Mouse (Mus musculus) embryonic facial prominence, embryonic 11.5 days (tissue): ENCODE data around the gene Git2. TPM values are rescaled to one million over a fixed set of nuclear protein-coding genes. Genes with fewer than 3 reads are reported as not detected.

ENCODE experiments used
- ATAC-seq: fragments of 200-750 bp; cut with Nextera tagmentation; replicated peaks from 2 replicates; pipeline ENCODE4 v1.8.0; 2017; ENCODE audit warnings: low read depth; ENCODE audit not compliant: insufficient number of reproducible peaks, low FRiP score, low TSS enrichment
- DNase-seq: peaks from one replicate; pipeline ENCODE4 v3.0.0-alpha.2; 2015; ENCODE audit warnings: low spot score
- H3K27ac ChIP-seq: fragments of 300-500 bp; sonication (generic); replicated peaks from 2 replicates; pipeline ENCODE4 v1.5.1; 2014; ENCODE audit warnings: mild to moderate bottlenecking, low read depth, low read length, control low read depth
- H3K27me3 ChIP-seq: fragments of 300-500 bp; sonication (generic); 2 replicates; pipeline ENCODE4 v1.6.1; 2014; ENCODE audit warnings: mild to moderate bottlenecking, low read length, moderate library complexity, mixed read lengths; ENCODE audit not compliant: control insufficient read depth, insufficient read depth
- H3K36me3 ChIP-seq: fragments of 300-500 bp; sonication (generic); replicated peaks from 2 replicates; pipeline ENCODE4 v1.6.1; 2014; ENCODE audit warnings: low read depth, mild to moderate bottlenecking, low read length, moderate library complexity, mixed read lengths; ENCODE audit not compliant: control insufficient read depth, insufficient read depth
- H3K4me1 ChIP-seq: fragments of 300-500 bp; sonication (generic); 2 replicates; pipeline ENCODE4 v1.6.1; 2014; ENCODE audit warnings: low read length, mixed read lengths; ENCODE audit not compliant: control insufficient read depth, insufficient read depth
- H3K4me2 ChIP-seq: fragments of 300-500 bp; sonication (generic); 2 replicates; pipeline ENCODE4 v1.6.1; 2014; ENCODE audit warnings: low read depth, mild to moderate bottlenecking, control low read depth, low read length, moderate library complexity
- H3K4me3 ChIP-seq: fragments of 300-500 bp; sonication (generic); 2 replicates; pipeline ENCODE4 v1.5.1; 2014; ENCODE audit warnings: low read depth, low read length, control low read depth
- H3K9ac ChIP-seq: fragments of 300-500 bp; sonication (generic); replicated peaks from 2 replicates; pipeline ENCODE4 v1.6.1; 2014; ENCODE audit warnings: mild to moderate bottlenecking, control low read depth, low read length
- H3K9me3 ChIP-seq: fragments of 300-500 bp; sonication (generic); replicated peaks from 2 replicates; pipeline ENCODE4 v1.6.1; 2016; ENCODE audit warnings: mild to moderate bottlenecking, low read length, inconsistent platforms, mixed read lengths; ENCODE audit not compliant: control insufficient read depth
- WGBS: fragments of 180-500 bp; shearing (Covaris S2); extraction: QIAGEN DNeasy Blood & Tissue Kit; methylation state at CpG from one replicate; pipeline ENCODE4 v1.1.7; 2014; 5-methylcytosine and 5-hydroxymethylcytosine counted together
- microRNA-seq: library from miRNA; unstranded; fragments of <30 nt; microRNA quantifications from one replicate; pipeline ENCODE4, GENCODE M21; 2016; ENCODE audit warnings: borderline number of aligned reads
- polyA plus RNA-seq: library from polyadenylated mRNA; unstranded; fragments of >200 nt; fragmentation: Nextera tagmentation; extraction: Ambion mirVana; gene quantifications from 2 replicates; pipeline ENCODE4 v1.2.1, GENCODE M21; 2014

The Git2 gene
- polyA plus RNA-seq, 1 experiment from 2014 or later, result 37.7 TPM

DNA sequence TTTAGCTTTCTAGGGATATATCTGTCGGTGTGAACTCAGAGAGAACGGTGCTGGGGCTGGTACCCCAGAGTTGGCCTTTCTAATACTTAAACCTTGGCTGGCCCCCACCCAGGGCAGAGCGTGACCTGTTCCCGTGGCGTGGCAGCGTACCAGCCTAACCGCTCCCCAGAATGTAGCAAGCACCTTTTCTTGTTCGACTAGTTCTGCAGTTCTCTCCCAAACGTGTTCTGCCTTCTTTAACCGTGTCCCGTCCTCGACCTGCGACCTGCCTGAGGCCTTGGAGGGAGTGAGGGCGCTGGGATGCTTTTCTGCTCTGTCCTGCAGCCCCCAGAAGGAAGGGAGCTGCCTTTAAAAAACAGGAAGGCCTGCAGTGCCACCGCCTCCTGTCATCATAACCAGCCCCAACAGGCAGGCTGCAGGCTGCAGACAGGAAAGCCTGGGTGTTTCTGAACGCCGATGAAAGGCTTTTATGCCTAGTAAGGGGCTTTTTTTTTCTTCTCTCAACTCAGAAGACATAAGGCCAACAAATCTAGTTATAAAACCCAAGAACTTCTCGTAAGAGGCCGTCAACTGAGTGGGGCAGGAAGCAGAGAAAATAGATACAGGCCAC, 94.5 kb downstream of the Git2 start:
- Histone ChIP-seq H3K36me3 (no peaks in the 10 kb centered on the region), H3K9ac (no peak overlapping the region), H3K4me3 (no peak overlapping the region), H3K4me2 (no peak overlapping the region), H3K9me3 (no peaks in the 10 kb centered on the region), H3K27ac (no peak overlapping the region), H3K27me3 (no peaks in the 10 kb centered on the region), H3K4me1 (no peaks in the 10 kb centered on the region; the same call in 1 of the 2 replicates)
- WGBS, result 65% methylated on average over 19 of the region's 19 CpGs
- ATAC-seq, result no peak
- no peak for DNase-seq

DNA sequence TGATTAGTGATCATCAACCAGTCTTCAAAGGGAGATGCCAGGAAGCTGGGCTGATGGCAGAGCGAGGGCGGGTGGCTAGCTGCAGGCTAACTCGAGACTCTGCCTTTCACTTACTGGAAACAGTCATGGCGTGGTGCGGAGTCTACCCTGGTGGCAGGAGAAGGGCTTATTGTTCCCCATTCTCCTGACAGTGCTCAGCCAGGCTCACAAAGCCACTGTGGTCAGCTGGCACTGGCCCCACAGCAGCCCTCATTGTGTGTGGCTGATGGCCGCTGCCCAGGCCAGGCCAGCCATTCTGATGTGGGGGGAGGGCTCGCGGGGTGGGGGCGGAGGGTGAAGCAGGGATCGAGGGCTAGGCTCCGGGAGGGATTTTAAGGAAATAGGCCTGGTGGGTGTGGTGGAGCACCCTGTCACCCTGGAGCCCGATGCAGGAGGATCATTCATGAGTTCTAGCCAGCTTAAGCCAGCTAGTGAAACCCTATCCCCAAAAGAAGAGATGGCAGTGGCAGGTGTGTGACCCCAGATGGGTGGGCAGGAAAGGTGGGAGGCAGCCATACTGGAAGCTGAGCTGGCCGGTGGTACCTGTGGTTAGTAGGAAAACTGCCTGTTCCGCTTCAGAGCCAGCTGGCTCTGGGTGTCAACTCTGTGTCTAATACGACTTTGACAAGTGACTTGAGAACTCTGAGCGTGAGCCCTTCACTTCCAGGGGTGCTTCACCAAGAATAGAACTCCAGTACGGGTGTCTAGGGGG, 95.3 kb downstream of the Git2 start:
- H3K4me3 ChIP-seq, result no peak overlapping the region
- no peaks in the 10 kb centered on the region for H3K27me3 ChIP-seq
- H3K4me2 ChIP-seq, result no peak overlapping the region
- no peaks in the 10 kb centered on the region for H3K36me3 ChIP-seq
- no peak overlapping the region for H3K9ac ChIP-seq
- DNase-seq (no peak), ATAC-seq (no peak)
- WGBS, result 60% methylated on average over 17 of the region's 17 CpGs
- H3K9me3 ChIP-seq, result no peaks in the 10 kb centered on the region
- no peak overlapping the region for H3K27ac ChIP-seq
- no peaks in the 10 kb centered on the region; the same call in 1 of the 2 replicates for H3K4me1 ChIP-seq

Small RNA genes lying within 50 kb of the gene (microRNA-seq; reads per million reads assigned to microRNA genes)
- not detected for gene Mir7028

Other genes starting within 250 kb of the Git2 start
- gene Fam222a, start 207.5 kb downstream of the Git2 start, polyA plus RNA-seq, result 2.5 and 2.7 TPM in 2 replicates
- 0.85 and 1.1 TPM in 2 replicates for gene Trpv4, start 117.1 kb downstream of the Git2 start, polyA plus RNA-seq
- 57.3 and 59.3 TPM in 2 replicates for gene Gltp, start 84.5 kb downstream of the Git2 start, polyA plus RNA-seq
- 11.1 and 12.0 TPM in 2 replicates for gene Tchp, start 67.8 kb downstream of the Git2 start, polyA plus RNA-seq
- gene Ankrd13a, start 840 bp downstream of the Git2 start, polyA plus RNA-seq, result 58.3 and 60.4 TPM in 2 replicates
- 115 and 121 TPM in 2 replicates for gene 1500011B03Rik, start 48.0 kb upstream of the Git2 start, polyA plus RNA-seq
- not detected in 2 replicates for gene 4930519G04Rik, start 78.1 kb upstream of the Git2 start, polyA plus RNA-seq
- gene Gm9936, start 83.2 kb upstream of the Git2 start, polyA plus RNA-seq, result 0.14 and 0.29 TPM in 2 replicates
- gene Oasl2, start 121.4 kb upstream of the Git2 start, polyA plus RNA-seq, result 2.5 and 2.7 TPM in 2 replicates
- 0.24 TPM in 2 replicates for gene Oasl1, start 147.7 kb upstream of the Git2 start, polyA plus RNA-seq
- gene 2210016L21Rik, start 166.6 kb upstream of the Git2 start, polyA plus RNA-seq, result 50.7 and 58.4 TPM in 2 replicates
- gene Hnf1a, start 195.6 kb upstream of the Git2 start, polyA plus RNA-seq, result not detected in 2 replicates
- 23.5 and 43.6 TPM in 2 replicates for gene Sppl3, start 235.6 kb upstream of the Git2 start, polyA plus RNA-seq